Mouse (Mus musculus) frontal cortex, postnatal 10 days (tissue): ENCODE measurements at regions not wholly inside any gene's neighbourhood (a gene's known extent, or its start where the extent isn't known, plus 50 kb on each side); places are given as distances from the start of the nearest gene placed in this dataset.

Source experiments
- DNase-seq, 2 experiments: peaks; one replicate each; pipeline ENCODE4 v3.0.0; 2022; ENCODE audit warnings: low spot score in 2 of 2, mixed read lengths in 1 of 2

DNA sequence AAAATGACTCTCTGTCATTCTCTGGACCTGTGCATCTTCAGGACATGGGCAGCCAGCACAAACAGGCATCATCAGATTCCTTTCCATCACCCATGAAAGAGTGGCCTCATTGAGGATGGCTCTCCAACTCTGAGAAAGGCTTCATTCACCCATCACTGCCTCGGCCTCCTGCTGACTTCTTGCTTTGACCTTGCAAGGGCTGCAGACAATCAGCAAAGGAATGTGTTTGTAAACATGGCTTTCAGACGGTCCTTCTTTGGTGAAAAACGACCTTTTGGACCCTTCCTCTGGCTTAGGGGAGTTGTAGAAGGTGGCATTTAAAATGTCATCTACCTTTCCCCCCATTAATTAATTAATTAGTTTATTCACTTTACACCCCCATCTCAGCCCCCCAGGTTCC is 134.3 kb downstream of the Moxd1 start:
- no peak for DNase-seq

GRCm38 (mm10) chr10:24361424-24361823 is 138.1 kb downstream of the Moxd1 start:
- no peak for DNase-seq

DNA sequence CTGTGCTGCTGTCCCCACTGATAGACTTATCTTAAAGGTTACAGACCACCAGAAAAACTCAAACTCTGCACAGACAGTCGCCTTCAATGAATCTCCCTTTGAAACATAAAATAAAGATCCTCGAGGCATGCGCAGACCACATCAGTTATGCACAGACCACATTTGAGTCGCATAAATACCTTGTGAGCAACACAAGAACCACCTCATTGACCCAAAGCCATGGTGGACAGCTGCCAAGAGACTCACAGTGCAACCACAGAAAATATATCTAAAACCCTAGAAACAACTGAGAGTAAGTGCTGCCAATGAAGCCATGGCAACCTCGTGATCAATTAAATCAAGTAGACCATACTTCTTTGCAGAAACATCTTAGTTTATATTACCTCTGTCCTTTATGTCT is 142.1 kb downstream of the Moxd1 start:
- DNase-seq = no peak

GRCm38 (mm10) chr10:24367010-24367409 is 143.7 kb downstream of the Moxd1 start:
- no peak for DNase-seq

DNA sequence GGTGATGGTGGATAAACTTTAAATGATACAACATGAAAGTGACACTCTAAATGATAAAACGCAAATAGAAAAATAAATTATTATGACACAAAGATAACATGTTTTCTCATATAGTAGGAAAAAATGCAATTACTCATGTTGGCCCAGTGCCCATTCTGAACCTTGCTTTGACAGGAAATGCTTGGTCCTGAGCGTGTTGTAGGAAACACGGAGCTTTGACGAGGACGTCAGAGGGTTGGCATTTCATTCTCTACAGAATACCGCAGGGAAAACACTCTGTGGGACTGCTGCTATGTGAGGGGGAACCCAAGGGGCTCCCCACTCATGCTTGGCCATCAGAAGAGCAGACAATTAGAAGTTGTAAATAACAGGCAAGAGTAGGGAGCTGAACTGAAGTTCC is 150.6 kb downstream of the Moxd1 start:
- DNase-seq = no peak

DNA sequence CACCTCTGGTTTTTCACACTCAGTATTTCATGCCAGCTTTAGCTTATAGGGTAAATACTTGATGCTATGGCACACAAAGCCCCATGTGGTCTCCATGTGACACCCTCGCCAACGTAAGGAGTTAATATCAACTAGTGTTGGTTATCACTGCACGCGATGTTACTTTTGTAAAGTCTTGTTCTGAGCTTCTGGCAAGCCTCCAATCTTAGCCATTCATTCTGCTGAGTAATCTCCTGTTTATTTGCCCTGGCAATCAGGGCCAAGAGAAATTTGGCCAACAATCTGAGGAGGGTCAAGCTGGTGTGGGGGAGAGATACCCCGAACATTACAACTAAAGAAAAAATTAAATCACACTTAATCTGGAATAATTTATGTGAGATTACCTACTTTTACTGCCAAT is 156.0 kb downstream of the Moxd1 start:
- DNase-seq = no peak

DNA sequence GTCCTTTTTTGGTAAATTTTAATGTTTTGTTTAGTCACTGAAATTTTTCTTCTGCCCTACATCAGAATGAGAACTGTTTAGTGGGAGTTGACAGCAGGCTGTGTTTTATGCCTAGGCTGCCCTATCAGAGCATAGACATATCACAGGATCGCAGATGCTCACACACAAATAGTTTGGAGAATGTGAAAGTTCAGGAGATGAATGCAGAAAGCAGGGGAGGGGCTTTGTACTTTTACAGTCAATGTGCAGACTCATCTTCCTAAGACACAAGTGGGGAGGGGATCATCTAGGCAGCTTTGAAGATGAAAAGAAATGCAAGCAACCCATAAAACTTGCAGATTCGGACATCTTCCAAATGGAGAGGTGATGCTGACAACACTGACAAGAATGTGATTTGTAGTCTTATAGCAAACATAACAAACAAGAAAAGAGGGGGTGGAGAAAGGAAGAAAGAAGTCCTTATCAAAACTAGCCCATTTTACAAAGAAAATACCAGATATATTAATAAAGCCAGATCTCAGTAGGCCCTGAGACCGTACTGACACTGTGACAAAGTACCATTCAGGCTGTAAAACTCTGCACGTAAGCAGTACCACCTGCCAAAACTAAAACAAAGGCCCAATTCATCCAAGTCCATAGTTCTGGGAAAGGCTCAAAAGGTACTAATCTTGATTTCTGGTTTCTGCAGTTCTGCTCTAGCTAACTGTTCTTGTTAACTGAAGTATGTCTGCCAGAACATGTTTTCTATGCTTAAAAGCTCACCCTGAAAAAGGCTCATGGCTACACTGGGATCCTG is 157.4 kb downstream of the Moxd1 start:
- DNase-seq = no peak

DNA sequence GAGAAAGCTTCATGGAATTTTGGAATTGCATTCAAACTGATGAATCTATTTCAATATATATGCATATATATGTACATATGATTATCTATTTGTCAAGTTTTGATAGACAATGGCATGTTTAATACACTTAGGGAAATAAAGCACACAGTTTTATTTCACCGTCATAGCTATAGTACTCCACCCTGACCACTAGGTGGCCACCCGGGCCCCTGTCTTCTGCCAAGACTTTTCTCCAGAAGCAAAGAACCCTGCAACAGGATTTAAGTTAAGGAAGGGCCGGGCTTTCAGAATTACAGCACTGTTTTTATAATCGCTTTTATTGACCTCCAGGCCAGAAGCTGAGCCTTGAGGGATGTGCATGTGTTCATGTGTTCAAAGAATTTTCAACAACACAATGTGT is 158.6 kb downstream of the Moxd1 start:
- DNase-seq = peak in 1 of 2 experiments; percentile 18

DNA sequence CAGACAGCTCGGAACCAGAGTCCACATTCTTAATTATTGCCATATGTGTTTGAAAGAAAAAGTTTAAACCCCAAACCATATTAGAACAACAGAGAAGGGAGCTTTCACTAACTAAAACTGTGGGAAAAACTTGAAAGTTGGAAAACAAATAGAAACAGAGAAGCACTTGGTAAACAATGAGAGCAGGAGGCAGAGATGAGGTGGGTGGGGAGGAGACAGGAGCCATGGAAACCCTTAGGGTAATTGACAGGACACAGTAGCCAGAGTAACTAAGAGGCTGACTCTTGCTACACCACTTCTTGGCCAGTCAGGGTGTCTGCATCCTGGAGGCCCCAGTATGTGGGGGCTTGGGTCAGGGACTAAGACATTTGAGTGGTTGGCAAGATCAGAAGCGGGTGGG is 160.7 kb downstream of the Moxd1 start:
- DNase-seq = no peak

- no peak for DNase-seq
These were observed 164.9 kb downstream of the Moxd1 start for GRCm38 (mm10) chr10:24388229-24388628.

- DNase-seq = no peak
These were observed 167.7 kb downstream of the Moxd1 start for GRCm38 (mm10) chr10:24391039-24391438.

DNA sequence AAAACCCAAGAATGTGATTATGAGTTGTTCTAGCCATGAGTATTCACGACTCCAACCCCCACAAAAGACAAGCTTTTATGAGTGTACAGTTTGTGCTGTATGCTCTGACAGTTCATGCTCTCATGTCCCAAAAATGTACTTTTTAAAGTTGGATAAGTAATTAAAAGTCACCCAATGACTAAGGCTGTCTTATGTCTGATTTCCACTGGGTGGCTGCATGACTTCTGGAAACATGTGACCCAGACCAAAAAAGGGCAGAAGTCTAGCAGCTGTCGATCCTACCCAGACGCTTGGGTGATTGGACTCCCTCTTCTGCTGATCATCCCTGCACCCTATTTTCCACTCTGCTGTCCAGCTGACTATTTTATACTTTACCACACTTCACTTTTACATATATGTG is 168.7 kb downstream of the Moxd1 start:
- DNase-seq = no peak

DNA sequence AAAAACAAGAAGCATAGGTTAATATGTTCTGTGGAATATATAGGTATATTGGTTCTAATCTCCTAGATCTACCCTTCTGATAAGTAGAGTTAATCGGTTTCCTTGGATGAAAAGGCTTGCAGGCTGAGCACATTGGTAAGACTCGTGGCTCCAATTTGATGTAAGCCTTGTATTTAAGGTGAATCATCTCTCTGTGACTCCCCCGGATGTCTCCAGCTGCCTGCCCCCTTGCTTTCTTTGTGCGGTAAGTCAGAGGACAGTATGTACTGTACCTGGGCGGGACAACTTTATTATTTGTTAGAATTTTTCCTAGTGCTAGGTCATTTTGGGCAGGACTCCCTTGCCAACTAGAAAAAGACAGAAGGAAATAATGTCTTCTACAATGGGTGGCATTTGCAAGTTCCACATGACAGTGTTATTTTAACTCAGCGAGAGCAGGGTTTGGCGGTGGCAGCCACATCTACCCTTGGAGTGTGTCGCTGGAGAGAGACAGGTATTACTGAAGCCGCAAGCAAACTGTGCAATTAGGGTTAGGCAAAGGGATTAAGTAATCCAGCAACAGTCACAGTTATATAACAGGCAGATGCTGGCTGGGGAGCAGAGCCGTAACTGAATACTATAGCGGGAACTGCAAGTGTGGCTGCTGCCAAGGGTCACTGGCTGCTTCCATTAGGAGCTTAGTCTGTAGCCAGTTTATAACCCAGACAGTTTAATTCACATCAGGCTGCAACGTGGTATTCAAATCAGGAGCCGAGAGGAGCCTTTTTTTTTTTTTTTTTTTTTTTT is 172.9 kb downstream of the Moxd1 start:
- no peak for DNase-seq

- no peak for DNase-seq
These were observed 173.8 kb downstream of the Moxd1 start for GRCm38 (mm10) chr10:24397125-24397524.

DNA sequence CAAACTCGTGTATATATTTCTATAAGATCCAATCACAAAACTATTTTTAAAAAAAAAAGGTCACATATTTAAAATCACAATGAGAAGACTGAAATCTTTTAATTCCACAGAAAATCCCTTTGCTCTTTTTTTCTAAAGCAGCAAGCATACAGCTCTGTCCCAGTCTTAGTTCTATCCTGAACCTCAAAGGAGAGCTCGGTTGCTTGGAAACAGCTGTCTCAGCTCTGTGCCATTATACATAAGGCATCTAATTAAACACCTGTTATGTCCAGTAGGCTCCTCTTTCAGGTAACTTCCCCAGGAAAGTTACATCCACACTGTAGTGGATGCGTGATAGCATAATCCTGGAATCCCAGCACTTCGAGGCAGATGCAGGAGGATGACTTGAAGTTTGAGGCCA is 181.5 kb downstream of the Moxd1 start:
- no peak for DNase-seq

DNA sequence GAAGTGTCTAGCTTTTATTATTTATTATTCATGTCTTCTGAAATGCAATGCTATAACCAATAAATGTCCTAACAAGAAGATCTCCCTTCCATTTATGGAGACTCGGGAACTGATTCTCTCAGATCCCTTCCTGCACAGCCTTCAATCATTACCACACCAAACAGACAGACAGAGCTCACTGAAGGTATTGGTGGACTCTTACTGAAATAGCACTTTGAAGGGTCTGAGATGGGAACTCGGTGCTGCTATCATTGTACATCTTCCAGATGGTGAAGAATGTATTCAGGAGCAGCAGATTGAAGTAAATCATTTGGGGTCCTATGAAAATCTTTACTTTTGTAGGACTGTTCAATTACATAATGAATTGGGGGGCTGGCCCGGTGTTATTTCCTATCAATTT is 183.6 kb downstream of the Moxd1 start:
- no peak for DNase-seq

DNA sequence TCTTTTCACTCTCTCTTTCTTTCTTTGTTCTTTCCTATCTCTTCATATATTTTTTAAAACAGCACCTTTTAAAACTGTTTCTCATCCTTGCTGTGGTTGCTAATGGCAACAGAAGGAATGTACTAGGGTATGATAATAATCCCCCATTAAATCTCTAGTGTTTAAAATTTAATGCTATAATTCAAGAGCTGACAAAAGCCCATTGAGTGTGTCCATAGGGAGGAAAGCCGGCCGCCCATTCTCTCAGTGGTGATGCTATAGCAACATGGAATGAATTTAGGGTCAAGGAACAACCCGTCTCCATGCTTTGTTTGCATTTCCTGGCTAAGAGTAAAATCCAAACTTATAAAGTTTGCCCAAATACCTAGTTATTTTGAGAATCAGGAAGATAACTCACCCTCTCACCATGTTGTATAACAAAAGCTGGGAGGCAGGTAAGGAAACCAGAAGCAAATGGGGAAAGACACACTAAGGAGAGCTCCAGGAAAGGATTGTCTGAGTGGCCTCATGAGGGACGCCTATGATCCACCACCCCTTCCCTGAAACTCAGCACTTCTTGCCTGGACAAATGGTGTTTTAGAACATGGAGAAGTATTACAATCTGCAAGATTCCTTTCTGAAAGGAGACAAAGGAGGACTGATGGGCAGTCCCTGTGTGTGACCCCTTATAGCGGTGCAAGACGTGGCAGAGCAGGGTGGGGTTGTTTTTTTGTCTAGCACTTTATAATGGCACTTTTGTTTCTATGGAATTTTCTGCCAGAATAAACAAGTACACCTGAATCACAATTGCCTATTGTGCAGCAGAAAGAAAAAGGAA is 184.3 kb downstream of the Moxd1 start:
- no peak for DNase-seq

DNA sequence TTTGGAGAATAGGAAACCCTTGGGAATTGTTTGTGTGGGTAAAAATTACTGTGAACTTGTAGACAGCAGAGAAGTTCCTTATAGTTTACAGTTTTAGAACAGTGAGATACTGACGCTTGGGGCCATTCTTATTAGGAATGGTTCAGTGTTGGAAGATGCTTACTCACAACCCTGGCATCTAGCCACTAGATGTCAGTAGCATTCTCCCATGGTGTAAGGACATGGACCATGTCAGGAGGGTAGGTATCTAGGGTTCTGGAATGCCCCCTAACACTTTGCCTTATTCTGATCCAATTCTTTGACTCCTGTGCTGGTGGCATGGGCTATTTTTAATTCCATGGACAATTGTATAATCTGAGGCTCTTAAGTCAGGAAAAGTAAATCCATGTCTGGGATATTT is 185.3 kb upstream of the Ccn2 start:
- no peak for DNase-seq

DNA sequence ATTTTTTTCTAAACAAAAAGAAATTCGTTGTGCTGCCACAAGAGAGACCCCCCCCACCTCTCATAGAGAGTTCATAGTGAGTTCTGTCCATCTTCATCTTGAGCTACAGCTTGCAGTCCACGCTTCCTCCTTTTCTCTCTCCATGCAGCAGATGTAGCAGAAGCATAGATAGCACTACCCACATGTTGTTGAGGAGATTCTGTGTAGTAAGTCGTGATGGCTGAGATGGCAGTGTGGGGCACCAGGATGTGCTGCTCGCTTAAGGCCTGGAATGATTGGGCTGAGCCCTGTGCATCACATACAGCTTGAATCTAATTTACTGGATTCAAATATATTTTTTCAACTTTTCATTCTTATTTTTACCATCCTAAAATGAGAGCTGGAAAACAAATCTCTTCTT is 184.4 kb upstream of the Ccn2 start:
- no peak for DNase-seq

DNA sequence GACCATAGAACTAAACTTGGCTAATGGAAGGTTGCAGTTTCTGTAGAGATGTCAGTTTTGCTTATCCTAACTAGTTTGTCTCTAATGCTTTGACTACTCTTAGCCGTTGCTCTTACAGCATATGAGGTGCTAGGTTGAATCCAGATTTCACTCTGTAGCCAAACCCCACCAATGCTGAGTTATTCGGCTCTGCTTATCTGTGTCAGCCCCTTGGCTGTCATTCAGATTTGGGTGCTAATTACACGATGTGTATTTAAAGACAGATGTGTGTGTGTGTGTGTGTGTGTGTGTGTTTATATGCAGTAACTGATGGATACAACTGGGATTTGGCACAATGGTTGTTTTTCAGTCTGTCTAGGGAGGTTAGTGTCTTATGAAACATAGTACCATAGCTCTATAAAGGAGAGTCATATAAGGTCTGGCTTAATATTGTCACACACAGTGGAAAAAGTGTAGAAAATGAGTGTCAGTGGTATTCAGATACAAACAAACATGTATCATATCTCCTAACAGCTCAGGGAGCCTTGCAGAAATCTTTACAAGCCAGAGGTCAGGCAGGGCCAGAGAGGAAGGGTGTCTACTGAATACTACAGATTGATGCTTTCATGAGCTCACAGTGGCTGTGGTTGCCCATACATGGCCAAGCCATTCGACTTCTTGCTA is 172.6 kb upstream of the Ccn2 start:
- DNase-seq = no peak

GRCm38 (mm10) chr10:24433737-24434367 is 161.4 kb upstream of the Ccn2 start:
- DNase-seq = no peak
